Mouse (Mus musculus) embryonic fibroblast, embryonic 13.5 days (primary cell): ENCODE results near the gene Slc12a5.

Experiments used
- CTCF ChIP-seq: IDR thresholded peaks from 2 replicates; pipeline ENCODE4 v1.5.1; 2011; ENCODE audit warnings: mild to moderate bottlenecking, control low read depth, low read length, moderate library complexity, borderline replicate concordance; ENCODE audit not compliant: insufficient read depth
- POLR2A ChIP-seq: IDR thresholded peaks from 2 replicates; pipeline ENCODE4 v1.6.1; 2011; ENCODE audit warnings: low read depth, mild to moderate bottlenecking, control low read depth, low read length, moderate library complexity

- TF ChIP-seq CTCF, result no peak
- TF ChIP-seq POLR2A, result no peak
Observed at GRCm38 (mm10) chr2:164985962-164986361, 25.4 kb downstream of the Slc12a5 start.
